24 mouse cellular contexts compared by ENCODE assay signal in the genomic region with DNA sequence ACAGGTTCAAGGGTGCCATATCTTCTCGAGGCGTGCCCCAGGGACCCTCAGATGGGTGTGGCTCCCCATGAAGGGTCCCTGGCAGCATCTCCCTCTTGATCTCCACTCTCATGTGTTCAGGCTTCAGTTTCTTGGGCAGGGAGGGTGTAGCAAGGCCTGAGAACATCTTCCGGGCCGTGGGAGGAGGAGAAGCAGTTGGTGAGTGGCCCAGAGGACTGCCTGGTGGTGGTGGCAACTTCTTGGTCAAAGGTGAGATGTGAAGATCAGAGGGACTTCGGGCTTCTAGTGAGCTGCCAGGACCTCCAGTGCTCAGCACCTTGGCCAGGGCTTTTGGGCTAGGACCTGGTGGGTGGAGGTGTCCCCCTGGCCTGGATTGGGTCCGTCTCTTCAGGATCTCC. TPM values are rescaled to one million over a fixed set of nuclear protein-coding genes. Genes with fewer than 3 reads are reported as not detected.
DNase-seq lines count a peak whose midpoint lies in the region; ATAC-seq and TF ChIP-seq lines count a peak whose summit lies in the region.
"Had no signal": no experiment of that assay in that cellular context is flagged by ENCODE, and none has a peak within 500 bp of the region (broad histone marks: within the 10 kb centered on the region; RNA-seq: fewer than 3 reads in every experiment).

No protein-coding gene starts in this region.

- H3K27ac ChIP-seq in forebrain, embryonic 10.5 days = no peak overlapping the region
- H3K27ac ChIP-seq in forebrain, embryonic 11.5 days (ENCODE audit: low read depth, low read length) = no peak overlapping the region
- peak overlapping the region; percentile 37; the same call in 1 of the 2 replicates for H3K27ac ChIP-seq in layer of hippocampus, adult 2 months
- H3K27ac ChIP-seq in neural tube, embryonic 11.5 days (ENCODE audit: low read depth, low read length) = no peak overlapping the region
- H3K27ac ChIP-seq in neural tube, embryonic 15.5 days (replicated peaks) = no peak overlapping the region
- H3K27ac ChIP-seq: embryonic facial prominence, embryonic 12.5 days; embryonic facial prominence, embryonic 15.5 days; forebrain, embryonic 13.5 days; hindbrain, embryonic 12.5 days; hindbrain, embryonic 15.5 days had no signal

- no peaks in the 10 kb centered on the region for H3K9me3 ChIP-seq in forebrain, embryonic 10.5 days
- no peaks in the 10 kb centered on the region for H3K9me3 ChIP-seq in forebrain, embryonic 11.5 days (ENCODE audit: control insufficient read depth, low read length)
- H3K9me3 ChIP-seq in neural tube, embryonic 11.5 days (ENCODE audit: control insufficient read depth, low read length) = no peaks in the 10 kb centered on the region
- no peaks in the 10 kb centered on the region for H3K9me3 ChIP-seq in neural tube, embryonic 15.5 days (replicated peaks)
- H3K9me3 ChIP-seq: embryonic facial prominence, embryonic 12.5 days; embryonic facial prominence, embryonic 15.5 days; forebrain, embryonic 13.5 days; G1E; hindbrain, embryonic 12.5 days; hindbrain, embryonic 15.5 days had no signal

- H3K9ac ChIP-seq in forebrain, embryonic 11.5 days (ENCODE audit: low read length) = no peak overlapping the region
- no peak overlapping the region for H3K9ac ChIP-seq in neural tube, embryonic 11.5 days (ENCODE audit: low read length)
- no peak overlapping the region for H3K9ac ChIP-seq in neural tube, embryonic 15.5 days (replicated peaks)
- H3K9ac ChIP-seq: embryonic facial prominence, embryonic 12.5 days; embryonic facial prominence, embryonic 15.5 days; forebrain, embryonic 13.5 days; hindbrain, embryonic 12.5 days; hindbrain, embryonic 15.5 days had no signal

- H3K36me3 ChIP-seq in forebrain, embryonic 10.5 days (replicated peaks) = peaks cover 90% of the 10 kb centered on the region
- peaks cover 49% of the 10 kb centered on the region for H3K36me3 ChIP-seq in forebrain, embryonic 11.5 days (ENCODE audit: control insufficient read depth, insufficient read depth, low read length)
- peaks cover 43% of the 10 kb centered on the region for H3K36me3 ChIP-seq in neural tube, embryonic 11.5 days (ENCODE audit: control insufficient read depth, insufficient read depth, low read length)
- peaks cover 76% of the 10 kb centered on the region for H3K36me3 ChIP-seq in neural tube, embryonic 15.5 days

- peak; percentile 14 for DNase-seq in forebrain, embryonic 10.5 days (ENCODE audit: extremely low spot score, low spot score)
- no peak for DNase-seq in forebrain, embryonic 11.5 days (ENCODE audit: low spot score)
- DNase-seq in layer of hippocampus, adult 2 months (ENCODE audit: low spot score in 2 of 2) = no peak
- no peak for DNase-seq in layer of hippocampus, adult 8-10 months (ENCODE audit: low spot score in 2 of 2)
- DNase-seq in neural tube, embryonic 11.5 days (ENCODE audit: low spot score) = peak; percentile 6
- DNase-seq: adrenal gland, postnatal 14 days; B cell, adult 2 months; cerebellum, adult 11 months; cerebellum, adult 8-10 months; cerebellum, postnatal 10 days; gastrocnemius, postnatal 10 days; gastrocnemius, postnatal 36 days had no signal

- 96% methylated on average over 6 of the region's 6 CpGs for WGBS in forebrain, embryonic 10.5 days
- WGBS in forebrain, embryonic 11.5 days = 94% methylated on average over 6 of the region's 6 CpGs
- 96% methylated on average over 6 of the region's 6 CpGs for WGBS in neural tube, embryonic 11.5 days
- 96% methylated on average over 6 of the region's 6 CpGs for WGBS in neural tube, embryonic 15.5 days

- no peaks in the 10 kb centered on the region for H3K27me3 ChIP-seq in forebrain, embryonic 10.5 days (ENCODE audit: poor library complexity, severe bottlenecking)
- H3K27me3 ChIP-seq in forebrain, embryonic 11.5 days (ENCODE audit: control insufficient read depth, insufficient read depth, low read length) = no peaks in the 10 kb centered on the region
- no peaks in the 10 kb centered on the region for H3K27me3 ChIP-seq in neural tube, embryonic 11.5 days (ENCODE audit: control insufficient read depth, insufficient read depth, low read length)
- no peaks in the 10 kb centered on the region for H3K27me3 ChIP-seq in neural tube, embryonic 15.5 days (replicated peaks)
- H3K27me3 ChIP-seq: CH12.LX; embryonic facial prominence, embryonic 12.5 days; embryonic facial prominence, embryonic 15.5 days; forebrain, embryonic 13.5 days; hindbrain, embryonic 12.5 days; hindbrain, embryonic 15.5 days; Patski had no signal

- no peak overlapping the region for H3K4me2 ChIP-seq in forebrain, embryonic 11.5 days (ENCODE audit: low read depth, low read length, severe bottlenecking)
- no peak overlapping the region for H3K4me2 ChIP-seq in neural tube, embryonic 11.5 days (ENCODE audit: low read depth)
- no peak overlapping the region for H3K4me2 ChIP-seq in neural tube, embryonic 15.5 days
- H3K4me2 ChIP-seq: embryonic facial prominence, embryonic 12.5 days; embryonic facial prominence, embryonic 15.5 days; forebrain, embryonic 13.5 days; heart, embryonic 11.5 days; hindbrain, embryonic 12.5 days; hindbrain, embryonic 15.5 days had no signal

- H3K4me1 ChIP-seq in forebrain, embryonic 10.5 days = peaks cover 25% of the 10 kb centered on the region
- H3K4me1 ChIP-seq in forebrain, embryonic 11.5 days (replicated peaks; ENCODE audit: control insufficient read depth, insufficient read depth, low read length) = peaks cover 7% of the 10 kb centered on the region
- H3K4me1 ChIP-seq in neural tube, embryonic 11.5 days (ENCODE audit: control insufficient read depth, insufficient read depth, low read length) = peaks cover 9% of the 10 kb centered on the region
- H3K4me1 ChIP-seq in neural tube, embryonic 15.5 days = peaks cover 30% of the 10 kb centered on the region

- H3K4me3 ChIP-seq in forebrain, embryonic 10.5 days = no peak overlapping the region
- no peak overlapping the region for H3K4me3 ChIP-seq in forebrain, embryonic 11.5 days (ENCODE audit: low read depth, low read length)
- no peak overlapping the region for H3K4me3 ChIP-seq in layer of hippocampus, adult 2 months
- H3K4me3 ChIP-seq in neural tube, embryonic 11.5 days (ENCODE audit: low read depth, low read length) = no peak overlapping the region
- no peak overlapping the region for H3K4me3 ChIP-seq in neural tube, embryonic 15.5 days (replicated peaks)
- H3K4me3 ChIP-seq: embryonic facial prominence, embryonic 12.5 days; embryonic facial prominence, embryonic 15.5 days; forebrain, embryonic 13.5 days; hindbrain, embryonic 12.5 days; hindbrain, embryonic 15.5 days had no signal

- ATAC-seq in forebrain, embryonic 11.5 days (replicated peaks; ENCODE audit: low FRiP score) = no peak
- no peak for ATAC-seq in neural tube, embryonic 11.5 days (ENCODE audit: insufficient read depth, low FRiP score, low TSS enrichment)
- ATAC-seq in neural tube, embryonic 15.5 days (ENCODE audit: low FRiP score) = no peak
- ATAC-seq: forebrain, embryonic 13.5 days; forebrain, embryonic 16.5 days; intestine, postnatal 0 days; Patski had no signal

- TF ChIP-seq CTCF in layer of hippocampus, adult 2 months (conservative IDR thresholded peaks at IDR 0.05) = no peak

RNA-seq across cellular contexts. Expression of gene Akap8l, which starts 8.5 kb away (rescaled TPM):
- 79.0 and 79.9 TPM in 2 replicates for polyA plus RNA-seq in forebrain, embryonic 10.5 days (2016; fragmentation: Nextera tagmentation; extraction: Ambion mirVana)
- 81.4 and 82.2 TPM in 2 replicates for polyA plus RNA-seq in forebrain, embryonic 11.5 days (2014; fragmentation: Nextera tagmentation; extraction: Ambion mirVana)
- total RNA-seq in layer of hippocampus, adult 2 months (2021) = 100 to 1,000 TPM; 220 to 238 TPM
- 100 to 1,000 TPM; 160 to 279 (median 221) TPM for total RNA-seq in layer of hippocampus, adult 8-10 months (2022)
- polyA plus RNA-seq in neural tube, embryonic 11.5 days (2014; fragmentation: Nextera tagmentation; extraction: Ambion mirVana) = 73.2 and 81.3 TPM in 2 replicates
- polyA plus RNA-seq in neural tube, embryonic 15.5 days (2015; fragmentation: Nextera tagmentation; extraction: Ambion mirVana) = 146 and 170 TPM in 2 replicates

RNA-seq across cellular contexts. Expression of gene Wiz, which starts 30.3 kb away (rescaled TPM):
- 24.9 and 25.9 TPM in 2 replicates for polyA plus RNA-seq in forebrain, embryonic 10.5 days (2016; fragmentation: Nextera tagmentation; extraction: Ambion mirVana)
- polyA plus RNA-seq in forebrain, embryonic 11.5 days (2014; fragmentation: Nextera tagmentation; extraction: Ambion mirVana) = 55.2 and 56.2 TPM in 2 replicates
- 10 to 100 TPM; 55.0 to 57.2 TPM for total RNA-seq in layer of hippocampus, adult 2 months (2021)
- total RNA-seq in layer of hippocampus, adult 8-10 months (2022) = 10 to 100 TPM; 44.5 to 52.9 (median 47.4) TPM
- polyA plus RNA-seq in neural tube, embryonic 11.5 days (2014; fragmentation: Nextera tagmentation; extraction: Ambion mirVana) = 43.8 and 47.2 TPM in 2 replicates
- polyA plus RNA-seq in neural tube, embryonic 15.5 days (2015; fragmentation: Nextera tagmentation; extraction: Ambion mirVana) = 34.0 and 34.3 TPM in 2 replicates

RNA-seq across cellular contexts. Expression of gene Akap8, which starts 37.9 kb away (rescaled TPM):
- polyA plus RNA-seq in forebrain, embryonic 10.5 days (2016; fragmentation: Nextera tagmentation; extraction: Ambion mirVana) = 144 and 147 TPM in 2 replicates
- 70.5 and 78.4 TPM in 2 replicates for polyA plus RNA-seq in forebrain, embryonic 11.5 days (2014; fragmentation: Nextera tagmentation; extraction: Ambion mirVana)
- total RNA-seq in layer of hippocampus, adult 2 months (2021) = 100 to 1,000 TPM in 1 of 2 experiments, 10 to 100 TPM in 1; 99.2 to 112 TPM
- total RNA-seq in layer of hippocampus, adult 8-10 months (2022) = 100 to 1,000 TPM in 3 of 4 experiments, 10 to 100 TPM in 1; 94.2 to 118 (median 109) TPM
- 50.6 and 51.8 TPM in 2 replicates for polyA plus RNA-seq in neural tube, embryonic 11.5 days (2014; fragmentation: Nextera tagmentation; extraction: Ambion mirVana)
- 100 and 101 TPM in 2 replicates for polyA plus RNA-seq in neural tube, embryonic 15.5 days (2015; fragmentation: Nextera tagmentation; extraction: Ambion mirVana)

RNA-seq across cellular contexts. Expression of gene Rasal3, which starts 44.4 kb away (rescaled TPM):
- polyA plus RNA-seq in forebrain, embryonic 10.5 days (2016; fragmentation: Nextera tagmentation; extraction: Ambion mirVana) = 0.50 and 0.52 TPM in 2 replicates
- 0.21 and 0.47 TPM in 2 replicates for polyA plus RNA-seq in forebrain, embryonic 11.5 days (2014; fragmentation: Nextera tagmentation; extraction: Ambion mirVana)
- 1 to 10 TPM; 2.9 to 4.6 TPM for total RNA-seq in layer of hippocampus, adult 2 months (2021)
- 10 to 100 TPM in 2 of 4 experiments, 1 to 10 TPM in 2; 3.8 to 16.9 (median 8.9) TPM for total RNA-seq in layer of hippocampus, adult 8-10 months (2022)
- polyA plus RNA-seq in neural tube, embryonic 11.5 days (2014; fragmentation: Nextera tagmentation; extraction: Ambion mirVana) = 0.42 and 0.82 TPM in 2 replicates
- polyA plus RNA-seq in neural tube, embryonic 15.5 days (2015; fragmentation: Nextera tagmentation; extraction: Ambion mirVana) = 0.55 and 11.3 TPM in 2 replicates
- polyA plus RNA-seq: Patski had no signal

Comparison
In these comparisons a context has a peak if more than half of its experiments do, and no peak if none do; other contexts are left out.
1. DNase-seq: peak in forebrain, embryonic 10.5 days (single experiment) and neural tube, embryonic 11.5 days (single experiment); none in forebrain, embryonic 11.5 days (single experiment), layer of hippocampus, adult 2 months (0 of 2) and layer of hippocampus, adult 8-10 months (0 of 2).